Mouse (Mus musculus) embryonic fibroblast, embryonic 13.5 days (primary cell): ENCODE measurements around the gene Upk1a.

Experiments
- CTCF ChIP-seq: IDR thresholded peaks from 2 replicates; pipeline ENCODE4 v1.5.1; 2011; ENCODE audit warnings: mild to moderate bottlenecking, control low read depth, low read length, moderate library complexity, borderline replicate concordance; ENCODE audit not compliant: insufficient read depth
- POLR2A ChIP-seq: IDR thresholded peaks from 2 replicates; pipeline ENCODE4 v1.6.1; 2011; ENCODE audit warnings: low read depth, mild to moderate bottlenecking, control low read depth, low read length, moderate library complexity

DNA sequence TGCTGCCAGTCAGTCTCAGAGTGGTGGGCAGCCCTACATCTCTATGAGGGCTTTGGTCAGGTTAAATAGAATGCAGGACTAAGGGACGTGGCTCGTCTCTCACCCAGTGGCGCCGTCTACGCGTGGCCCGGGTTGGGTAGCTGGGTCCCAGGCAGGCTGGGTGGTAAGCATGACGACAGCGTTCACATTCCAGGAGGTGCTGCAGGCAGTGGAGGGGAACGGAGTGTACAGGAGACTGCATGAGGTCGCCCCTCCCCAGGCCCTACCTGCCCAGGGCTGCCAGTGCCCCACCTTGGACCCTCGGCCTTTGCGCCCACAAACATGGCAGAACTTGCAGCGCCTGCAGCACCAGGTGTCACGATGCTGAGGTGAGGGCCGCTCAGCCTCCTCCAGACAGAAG, 31.1 kb downstream of the Upk1a start:
- TF ChIP-seq POLR2A (no peak), CTCF (no peak)
